Mouse (Mus musculus): ENCODE data around the gene Nectin2.
"Not testable (repeated sequence)": the region's sequence is repeated elsewhere in the genome, so short reads cannot be mapped to it uniquely, and the experiment has no call there.

The Nectin2 gene

GRCm38 (mm10) chr7:19691434-19691833 lies 58.8 kb downstream of the Nectin2 start:
- DNase-seq (ENCODE audit: extremely low read depth, low read depth, low spot score) = no peak

GRCm38 (mm10) chr7:19690845-19691244 lies 59.4 kb downstream of the Nectin2 start:
- DNase-seq (ENCODE audit: extremely low read depth, low read depth, low spot score) = peak; percentile 93

- DNase-seq (ENCODE audit: extremely low read depth, low read depth, low spot score) = no peak
Measured at GRCm38 (mm10) chr7:19688611-19689010, 61.7 kb downstream of the Nectin2 start.

DNA sequence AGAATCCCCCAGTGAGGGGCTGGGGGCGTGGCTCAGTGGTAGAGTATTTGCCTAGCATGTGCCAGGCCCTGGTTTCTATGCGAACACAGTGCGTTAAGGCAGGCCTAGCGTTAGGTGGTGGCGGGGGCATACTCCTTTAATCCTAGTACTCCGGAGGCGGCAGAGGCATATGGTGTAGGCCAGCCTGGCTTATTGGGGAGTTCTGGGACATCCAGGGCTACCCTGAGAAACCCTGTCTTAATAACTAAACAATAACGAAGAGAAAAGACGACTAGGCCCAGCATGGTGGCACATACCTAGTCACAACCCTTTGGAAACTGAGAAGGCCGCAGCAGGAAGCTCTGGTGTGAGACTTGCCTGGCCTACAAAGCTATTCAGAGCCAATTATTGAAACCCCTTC lies 62.2 kb downstream of the Nectin2 start:
- DNase-seq (ENCODE audit: extremely low read depth, low read depth, low spot score) = no peak

DNA sequence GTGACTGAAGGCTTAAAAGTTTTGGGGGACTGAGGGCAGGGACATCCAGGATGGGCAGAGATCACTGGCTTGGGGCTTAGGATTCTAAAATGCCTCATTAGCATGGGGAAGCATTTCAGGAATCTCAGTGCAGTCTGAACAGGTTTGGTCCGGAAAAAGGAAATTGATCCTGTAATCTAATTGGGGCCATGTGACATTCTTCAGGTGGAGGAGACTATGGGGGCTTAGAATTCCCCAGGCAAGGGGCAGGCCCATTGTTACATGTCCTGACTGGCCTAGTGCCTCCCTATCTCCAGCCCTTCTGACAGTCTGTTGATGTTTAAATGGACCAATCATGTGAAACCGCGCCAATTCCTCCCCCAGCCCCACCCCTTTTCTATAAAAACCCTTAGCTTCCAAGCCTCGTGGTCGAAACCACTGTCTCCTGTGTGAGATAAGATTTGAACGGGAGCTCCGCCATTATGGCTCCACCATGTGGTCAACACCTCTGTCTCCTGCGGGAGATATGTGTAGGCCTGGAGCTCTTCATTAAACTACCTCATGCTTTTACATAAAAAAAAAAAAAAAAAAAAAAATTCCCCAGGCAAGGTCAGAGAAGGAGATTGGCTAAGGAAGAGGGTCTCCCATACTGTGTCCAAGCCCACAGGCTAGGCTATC lies 63.2 kb downstream of the Nectin2 start:
- DNase-seq (ENCODE audit: extremely low read depth, low read depth, low spot score) = not testable (repeated sequence)

GRCm38 (mm10) chr7:19686521-19686920 lies 63.8 kb downstream of the Nectin2 start:
- DNase-seq (ENCODE audit: extremely low read depth, low read depth, low spot score) = no peak

- DNase-seq (ENCODE audit: extremely low read depth, low read depth, low spot score) = no peak
Measured at GRCm38 (mm10) chr7:19685374-19685773, 64.9 kb downstream of the Nectin2 start.

DNA sequence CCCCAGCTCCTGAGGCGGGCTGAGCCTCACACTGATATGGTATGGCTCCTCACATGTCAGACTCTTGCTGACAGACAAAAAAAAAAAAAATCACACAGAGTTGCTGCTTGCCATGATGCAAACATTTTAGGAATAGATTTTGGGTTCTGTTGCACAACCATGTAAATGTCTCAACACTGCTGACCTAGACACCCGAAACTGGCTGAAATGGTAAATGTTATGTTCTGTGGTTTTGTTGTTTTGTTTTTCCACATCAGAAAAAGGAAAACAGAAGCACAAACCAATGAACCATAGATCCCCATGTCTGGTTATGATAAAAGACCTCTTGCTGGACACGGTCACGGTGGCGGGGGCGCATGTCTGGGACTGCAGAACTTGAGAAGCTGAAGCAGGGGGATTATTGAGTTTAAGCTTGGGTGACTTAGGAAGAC lies 66.5 kb downstream of the Nectin2 start:
- DNase-seq (ENCODE audit: extremely low read depth, low read depth, low spot score) = no peak

- DNase-seq (ENCODE audit: extremely low read depth, low read depth, low spot score) = no peak
Measured at GRCm38 (mm10) chr7:19682979-19683378, 67.3 kb downstream of the Nectin2 start.

DNA sequence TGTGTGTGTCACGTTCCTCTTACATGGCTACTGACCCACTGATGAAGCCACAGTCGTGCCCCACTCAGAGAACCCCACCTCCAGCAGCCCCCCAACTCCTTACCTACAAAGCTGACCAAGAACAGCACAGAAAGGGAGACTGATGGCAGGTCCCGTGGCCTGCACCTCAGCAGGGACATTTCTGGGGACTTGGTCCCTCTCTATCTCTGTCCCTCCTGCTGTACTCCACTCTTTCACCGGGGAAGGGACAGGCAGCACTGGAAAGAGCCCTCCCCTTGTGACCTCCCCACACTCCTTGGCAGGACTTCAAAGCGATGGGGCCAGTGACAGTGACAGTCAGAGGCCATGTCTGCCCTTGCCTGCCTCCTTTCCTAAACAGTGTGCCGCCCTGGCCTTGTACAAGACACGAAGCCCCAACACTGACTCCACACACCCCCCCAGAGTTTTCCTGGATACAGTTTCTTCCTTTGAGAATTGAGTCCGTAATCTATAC lies 69.0 kb downstream of the Nectin2 start, which contains the start of the genes Gm44805 and Apoc4:
Gene Gm44805, minus strand, starts transcription at position 222 of the 493 bp plus-strand sequence.
Gene Apoc4, minus strand, starts transcription at position 278 of the 493 bp plus-strand sequence.
- no peak for DNase-seq (ENCODE audit: extremely low read depth, low read depth, low spot score)

DNA sequence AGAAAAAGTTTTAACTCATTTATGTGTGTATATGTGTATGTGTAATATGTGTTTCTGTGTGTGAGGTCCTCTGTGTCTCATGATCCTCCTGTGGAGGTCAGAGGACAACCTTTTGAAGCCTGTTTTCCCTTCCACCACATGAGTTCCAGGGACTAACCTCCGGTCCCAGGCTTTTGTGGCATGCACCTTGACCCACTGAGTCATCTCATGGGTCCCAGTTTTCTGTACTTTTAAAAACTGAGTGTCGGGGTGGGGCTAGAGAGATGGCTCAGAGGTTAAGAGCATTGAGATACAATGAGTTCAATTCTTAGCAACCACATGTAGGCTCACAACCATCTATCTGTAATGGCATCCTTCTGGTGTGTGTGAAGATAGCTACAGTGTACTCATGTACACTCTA lies 69.6 kb downstream of the Nectin2 start:
- no peak for DNase-seq (ENCODE audit: extremely low read depth, low read depth, low spot score)

DNA sequence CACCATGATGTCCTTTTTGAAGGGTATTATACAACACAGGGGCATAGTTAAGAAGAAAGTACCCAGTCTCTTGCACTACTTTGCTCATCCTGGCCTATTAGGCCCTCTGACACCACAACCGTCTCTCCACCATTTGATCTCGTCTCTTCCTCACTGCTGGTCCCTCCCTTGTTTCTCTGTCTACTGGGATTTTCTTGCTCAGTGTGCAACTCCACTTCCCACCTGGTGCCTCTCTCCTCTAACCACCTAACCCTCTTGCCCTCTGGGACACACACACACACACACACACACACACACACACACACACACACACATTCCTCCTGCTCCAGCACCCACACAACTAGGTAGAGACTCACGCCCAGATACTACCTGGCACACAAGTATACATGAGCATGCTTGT lies 71.4 kb downstream of the Nectin2 start:
- no peak for DNase-seq (ENCODE audit: extremely low read depth, low read depth, low spot score)

DNA sequence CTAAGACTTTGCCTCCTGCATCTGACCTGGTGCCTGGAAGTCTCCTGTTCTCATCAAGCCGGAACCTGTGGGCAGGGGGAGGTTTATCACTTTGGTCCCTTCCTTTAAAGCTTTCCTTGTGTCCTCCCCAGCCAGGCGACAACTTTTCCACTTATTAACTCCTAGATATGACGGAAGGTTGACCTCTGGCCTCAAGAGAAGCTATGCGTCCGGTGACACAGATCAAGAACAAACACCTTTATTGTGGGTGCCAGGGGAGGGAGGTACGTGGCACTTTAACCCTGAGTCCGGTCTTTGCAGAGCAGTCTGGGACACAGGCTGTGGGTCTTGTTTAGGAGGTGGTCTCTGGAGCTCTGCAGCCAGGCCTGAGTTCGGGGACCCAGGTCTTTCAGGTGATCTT lies 72.4 kb downstream of the Nectin2 start, which contains the start of gene Apoc2:
Gene Apoc2, minus strand, starts transcription at position 70 of the 400 bp plus-strand sequence.
- DNase-seq (ENCODE audit: extremely low read depth, low read depth, low spot score) = no peak

GRCm38 (mm10) chr7:19676662-19677061 lies 73.6 kb downstream of the Nectin2 start:
- no peak for DNase-seq (ENCODE audit: extremely low read depth, low read depth, low spot score)

DNA sequence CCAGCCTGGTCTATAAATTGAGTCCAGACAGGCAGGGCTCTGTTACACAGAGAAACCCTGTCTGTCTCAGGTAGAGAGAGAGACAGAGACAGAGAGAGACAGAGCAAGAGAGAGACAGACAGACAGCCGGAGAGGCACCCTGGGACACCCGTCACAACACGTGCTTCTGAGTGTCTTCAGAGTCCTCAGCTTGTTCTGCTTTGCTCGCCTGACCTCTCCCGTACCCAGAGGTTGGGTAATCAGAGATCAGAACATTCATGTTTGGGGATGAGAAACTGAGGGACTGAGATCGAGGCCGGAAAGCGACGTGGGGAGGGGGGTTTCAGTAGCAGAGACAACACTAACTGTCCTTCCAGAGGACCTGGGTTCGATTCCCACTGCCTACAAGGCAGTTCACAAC lies 74.5 kb downstream of the Nectin2 start:
- DNase-seq (ENCODE audit: extremely low read depth, low read depth, low spot score) = no peak

GRCm38 (mm10) chr7:19673083-19673699 lies 77.1 kb downstream of the Nectin2 start:
- no peak for DNase-seq (ENCODE audit: extremely low read depth, low read depth, low spot score)

- no peak for DNase-seq (ENCODE audit: extremely low read depth, low read depth, low spot score)
Measured at GRCm38 (mm10) chr7:19671511-19671910, 78.8 kb downstream of the Nectin2 start.

DNA sequence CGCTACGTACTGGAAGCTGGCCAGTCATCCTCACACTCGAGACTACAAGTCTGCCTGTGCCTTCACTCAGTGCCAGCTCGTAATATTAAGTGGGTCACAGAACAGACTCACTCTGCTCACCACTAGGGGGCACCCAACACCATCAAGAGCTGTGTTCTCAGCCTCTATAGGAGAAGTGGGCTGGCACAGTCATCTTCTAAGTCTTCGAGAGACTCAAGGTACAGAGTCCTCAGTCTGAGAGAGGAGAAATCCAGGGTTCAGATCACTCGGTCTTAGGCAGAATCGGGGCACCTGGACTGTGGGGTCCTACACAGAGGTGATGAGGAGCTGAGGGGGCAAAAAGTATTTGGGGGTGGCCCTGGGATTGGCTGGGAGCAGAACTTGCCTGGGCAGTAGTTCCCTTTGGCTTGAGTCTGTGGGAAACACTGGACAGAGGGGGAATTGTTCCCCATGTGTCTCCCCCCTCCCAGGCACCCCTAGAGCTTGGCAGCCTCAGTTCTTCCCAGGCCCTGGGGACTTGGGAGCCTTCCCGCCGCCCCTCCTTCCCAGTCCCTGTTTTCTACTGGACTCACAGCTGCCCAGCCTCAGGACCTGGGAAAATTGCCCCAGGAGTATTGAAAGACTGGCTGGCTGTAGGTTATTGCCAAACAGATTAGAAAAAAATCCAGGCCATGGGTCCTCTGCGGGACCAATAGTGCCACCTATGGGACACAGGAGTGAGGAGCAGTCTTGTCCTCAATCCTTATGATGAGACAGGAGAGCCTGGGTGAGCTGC lies 81.1 kb downstream of the Nectin2 start:
- peak; percentile 93 for DNase-seq (ENCODE audit: extremely low read depth, low read depth, low spot score)

DNA sequence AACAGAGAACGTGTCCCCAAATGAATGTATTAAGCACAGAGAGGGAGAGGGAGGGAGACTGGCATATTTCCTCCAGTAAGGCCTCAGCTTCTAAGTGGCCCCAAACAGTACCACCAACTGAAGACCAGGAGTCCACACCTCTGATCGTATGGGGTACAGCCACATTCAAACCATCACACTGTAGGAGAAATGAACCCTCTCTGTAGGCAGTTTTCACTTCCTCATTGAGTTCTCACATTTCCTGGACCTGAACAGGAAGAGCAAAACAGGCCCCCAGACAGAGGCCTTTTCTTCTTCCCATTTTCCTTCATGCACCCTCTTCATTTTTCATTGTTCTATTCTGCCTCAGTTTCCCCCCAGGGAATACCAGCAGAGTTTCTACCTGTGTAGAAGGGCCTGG lies 82.8 kb downstream of the Nectin2 start:
- no peak for DNase-seq (ENCODE audit: extremely low read depth, low read depth, low spot score)

DNA sequence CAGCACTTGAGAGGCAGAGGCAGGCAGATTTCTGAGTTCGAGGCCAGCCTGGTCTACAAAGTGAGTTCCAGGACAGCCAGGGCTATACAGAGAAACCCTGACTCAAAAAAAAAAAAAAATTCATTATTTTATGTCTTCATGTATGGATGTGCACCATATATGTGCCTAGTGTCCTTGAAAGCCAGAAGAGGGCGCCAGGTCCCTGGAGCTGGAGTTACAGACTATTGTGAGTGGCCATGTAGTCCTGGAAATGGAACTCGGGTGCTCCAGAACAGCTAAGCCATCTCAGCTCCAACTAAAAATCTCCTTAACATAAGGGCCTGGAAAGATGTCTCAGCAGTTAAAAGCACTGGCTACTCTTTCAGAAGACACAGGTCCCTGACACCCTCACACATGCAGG lies 83.5 kb downstream of the Nectin2 start:
- no peak for DNase-seq (ENCODE audit: extremely low read depth, low read depth, low spot score)
